Mouse (Mus musculus): ENCODE data around the gene Cacna1g. TPM values are rescaled to one million over a fixed set of nuclear protein-coding genes. Genes with fewer than 3 reads are reported as not detected.

Gene Cacna1g
- polyA plus RNA-seq, 1 experiment: not detected

- no peak overlapping the region for H3K27ac ChIP-seq (ENCODE audit: insufficient read depth, low read depth, low read length)
- TF ChIP-seq CTCF (IDR thresholded peaks at IDR 0.05; ENCODE audit: low read depth, low read length) (no peak), POLR2A (IDR thresholded peaks at IDR 0.05; ENCODE audit: borderline replicate concordance, low read depth, low read length) (no peak)
- H3K4me1 ChIP-seq (ENCODE audit: control insufficient read depth, insufficient read depth, low read length): no peaks in the 10 kb centered on the region
- no peak overlapping the region for H3K4me3 ChIP-seq (ENCODE audit: insufficient read depth, low read length)
Measured at GRCm38 (mm10) chr11:94428091-94428835, 45.7 kb downstream of the Cacna1g start.

GRCm38 (mm10) chr11:94425656-94426055 is 48.3 kb downstream of the Cacna1g start:
- Histone ChIP-seq H3K4me3 (ENCODE audit: insufficient read depth, low read length) (no peak overlapping the region), H3K4me1 (ENCODE audit: control insufficient read depth, insufficient read depth, low read length) (no peaks in the 10 kb centered on the region)
- TF ChIP-seq POLR2A (IDR thresholded peaks at IDR 0.05; ENCODE audit: borderline replicate concordance, low read depth, low read length) (no peak), CTCF (IDR thresholded peaks at IDR 0.05; ENCODE audit: low read depth, low read length) (no peak)

GRCm38 (mm10) chr11:94425215-94425614 is 48.8 kb downstream of the Cacna1g start:
- Histone ChIP-seq H3K4me3 (ENCODE audit: insufficient read depth, low read length) (no peak overlapping the region), H3K27ac (ENCODE audit: insufficient read depth, low read depth, low read length) (no peak overlapping the region), H3K4me1 (ENCODE audit: control insufficient read depth, insufficient read depth, low read length) (no peaks in the 10 kb centered on the region)
- TF ChIP-seq CTCF (IDR thresholded peaks at IDR 0.05; ENCODE audit: low read depth, low read length): no peak
- no peak for TF ChIP-seq POLR2A (IDR thresholded peaks at IDR 0.05; ENCODE audit: borderline replicate concordance, low read depth, low read length)

More at GRCm38 (mm10) chr11:94425656-94426055, 48.3 kb downstream of the Cacna1g start:
- H3K27ac ChIP-seq (ENCODE audit: insufficient read depth, low read depth, low read length): no peak overlapping the region

- Histone ChIP-seq H3K4me1 (ENCODE audit: control insufficient read depth, insufficient read depth, low read length) (no peaks in the 10 kb centered on the region), H3K27ac (ENCODE audit: insufficient read depth, low read depth, low read length) (no peak overlapping the region), H3K4me3 (ENCODE audit: insufficient read depth, low read length) (no peak overlapping the region)
- TF ChIP-seq CTCF (IDR thresholded peaks at IDR 0.05; ENCODE audit: low read depth, low read length): no peak
- no peak for TF ChIP-seq POLR2A (IDR thresholded peaks at IDR 0.05; ENCODE audit: borderline replicate concordance, low read depth, low read length)
Measured at GRCm38 (mm10) chr11:94424380-94424779, 49.6 kb downstream of the Cacna1g start.

GRCm38 (mm10) chr11:94423855-94424254 is 50.1 kb downstream of the Cacna1g start:
- H3K4me1 ChIP-seq (ENCODE audit: control insufficient read depth, insufficient read depth, low read length): no peaks in the 10 kb centered on the region
- H3K4me3 ChIP-seq (ENCODE audit: insufficient read depth, low read length): no peak overlapping the region
- H3K27ac ChIP-seq (ENCODE audit: insufficient read depth, low read depth, low read length): no peak overlapping the region
- TF ChIP-seq POLR2A (IDR thresholded peaks at IDR 0.05; ENCODE audit: borderline replicate concordance, low read depth, low read length): no peak
- TF ChIP-seq CTCF (IDR thresholded peaks at IDR 0.05; ENCODE audit: low read depth, low read length): no peak

- Histone ChIP-seq H3K4me1 (ENCODE audit: control insufficient read depth, insufficient read depth, low read length) (no peaks in the 10 kb centered on the region), H3K27ac (ENCODE audit: insufficient read depth, low read depth, low read length) (no peak overlapping the region), H3K4me3 (ENCODE audit: insufficient read depth, low read length) (no peak overlapping the region)
- TF ChIP-seq POLR2A (IDR thresholded peaks at IDR 0.05; ENCODE audit: borderline replicate concordance, low read depth, low read length): no peak
- TF ChIP-seq CTCF (IDR thresholded peaks at IDR 0.05; ENCODE audit: low read depth, low read length): no peak
Measured at GRCm38 (mm10) chr11:94420991-94421390, 53.0 kb downstream of the Cacna1g start.

- H3K4me3 ChIP-seq (ENCODE audit: insufficient read depth, low read length): no peak overlapping the region
- no peak for TF ChIP-seq POLR2A (IDR thresholded peaks at IDR 0.05; ENCODE audit: borderline replicate concordance, low read depth, low read length)
- TF ChIP-seq CTCF (IDR thresholded peaks at IDR 0.05; ENCODE audit: low read depth, low read length): no peak
- no peaks in the 10 kb centered on the region for H3K4me1 ChIP-seq (ENCODE audit: control insufficient read depth, insufficient read depth, low read length)
- no peak overlapping the region for H3K27ac ChIP-seq (ENCODE audit: insufficient read depth, low read depth, low read length)
Measured at GRCm38 (mm10) chr11:94420325-94420724, 53.7 kb downstream of the Cacna1g start.

GRCm38 (mm10) chr11:94419004-94419727 is 54.8 kb downstream of the Cacna1g start:
- TF ChIP-seq POLR2A (IDR thresholded peaks at IDR 0.05; ENCODE audit: borderline replicate concordance, low read depth, low read length) (no peak), CTCF (IDR thresholded peaks at IDR 0.05; ENCODE audit: low read depth, low read length) (no peak)
- H3K4me3 ChIP-seq (ENCODE audit: insufficient read depth, low read length): no peak overlapping the region
- H3K27ac ChIP-seq (ENCODE audit: insufficient read depth, low read depth, low read length): no peak overlapping the region
- no peaks in the 10 kb centered on the region for H3K4me1 ChIP-seq (ENCODE audit: control insufficient read depth, insufficient read depth, low read length)

GRCm38 (mm10) chr11:94414042-94414441 is 60.0 kb downstream of the Cacna1g start:
- no peak overlapping the region for H3K4me3 ChIP-seq (ENCODE audit: insufficient read depth, low read length)
- TF ChIP-seq POLR2A (IDR thresholded peaks at IDR 0.05; ENCODE audit: borderline replicate concordance, low read depth, low read length): no peak
- no peak for TF ChIP-seq CTCF (IDR thresholded peaks at IDR 0.05; ENCODE audit: low read depth, low read length)
- H3K27ac ChIP-seq (ENCODE audit: insufficient read depth, low read depth, low read length): no peak overlapping the region

GRCm38 (mm10) chr11:94413516-94413915 is 60.5 kb downstream of the Cacna1g start:
- TF ChIP-seq CTCF (IDR thresholded peaks at IDR 0.05; ENCODE audit: low read depth, low read length): no peak
- no peak for TF ChIP-seq POLR2A (IDR thresholded peaks at IDR 0.05; ENCODE audit: borderline replicate concordance, low read depth, low read length)
- peaks cover 4% of the 10 kb centered on the region for H3K4me1 ChIP-seq (ENCODE audit: control insufficient read depth, insufficient read depth, low read length)
- no peak overlapping the region for H3K4me3 ChIP-seq (ENCODE audit: insufficient read depth, low read length)
- H3K27ac ChIP-seq (ENCODE audit: insufficient read depth, low read depth, low read length): no peak overlapping the region

More at GRCm38 (mm10) chr11:94414042-94414441, 60.0 kb downstream of the Cacna1g start:
- peaks cover 4% of the 10 kb centered on the region for H3K4me1 ChIP-seq (ENCODE audit: control insufficient read depth, insufficient read depth, low read length)

Measured in bone marrow macrophage, adult 2 months (primary cell).